Mouse (Mus musculus): ENCODE data around the gene Mmp11.

DNA sequence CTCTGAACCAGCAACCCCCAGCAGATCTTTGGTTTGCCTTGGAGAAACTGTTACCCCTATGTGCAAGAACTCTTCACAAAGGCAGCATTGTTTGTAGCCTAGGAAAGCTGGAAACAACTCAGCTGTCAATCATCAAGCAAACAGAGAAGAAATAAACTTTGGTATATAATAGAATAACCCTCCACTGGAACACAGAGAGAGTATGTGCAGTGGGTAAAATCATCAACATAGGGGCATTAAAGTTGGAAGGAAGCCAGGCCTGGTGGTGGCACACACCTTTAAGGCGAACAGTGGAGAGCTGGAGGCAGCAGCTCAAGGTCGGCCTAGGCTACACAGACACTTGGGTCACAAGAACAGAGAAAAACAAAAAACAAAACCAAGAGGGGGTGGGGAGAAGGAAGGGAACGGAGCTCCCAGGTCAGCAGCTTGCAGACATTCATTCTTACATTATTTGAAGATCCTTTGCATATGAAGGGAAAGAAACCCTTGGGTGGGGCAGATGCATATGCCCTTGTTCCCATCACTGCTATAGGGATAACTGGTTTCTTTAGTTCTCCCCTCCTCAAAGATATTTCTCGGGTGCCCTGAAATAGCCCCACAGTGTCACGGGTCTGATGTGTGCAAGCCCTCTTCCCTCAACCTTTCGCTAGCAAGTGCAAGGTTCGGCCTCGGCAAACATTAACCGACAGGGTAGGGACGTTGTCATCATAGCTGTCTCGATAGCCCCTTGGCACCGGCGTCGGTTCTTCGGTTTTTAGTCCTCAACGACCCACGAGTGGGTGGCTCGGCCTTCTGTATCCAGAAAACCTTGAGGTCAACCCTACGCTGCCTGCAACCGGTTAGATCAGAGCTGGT is 54.5 kb downstream of the Mmp11 start:
- TF ChIP-seq MYC (IDR thresholded peaks at IDR 0.05; ENCODE audit: low read depth, low read length) (no peak), POLR2A (IDR thresholded peaks at IDR 0.05; ENCODE audit: low read depth, low read length) (no peak), CTCF (conservative IDR thresholded peaks at IDR 0.05 in 1 of 2, IDR thresholded peaks at IDR 0.05 in 1 of 2; ENCODE audit: low read depth in 2 of 2, low read length in 2 of 2) (no peak), EP300 (IDR thresholded peaks at IDR 0.05; ENCODE audit: low read length) (no peak), TBP (conservative IDR thresholded peaks at IDR 0.05; ENCODE audit: low read depth, low read length) (no peak), MAFK (IDR thresholded peaks at IDR 0.05; ENCODE audit: insufficient replicate concordance, low read length) (no peak), ZNF384 (IDR thresholded peaks at IDR 0.05; ENCODE audit: low read depth, low read length) (no peak), SIN3A (IDR thresholded peaks at IDR 0.05; ENCODE audit: low read length) (no peak)
